ENCODE assay signal across 17 mouse cellular contexts in the genomic region with DNA sequence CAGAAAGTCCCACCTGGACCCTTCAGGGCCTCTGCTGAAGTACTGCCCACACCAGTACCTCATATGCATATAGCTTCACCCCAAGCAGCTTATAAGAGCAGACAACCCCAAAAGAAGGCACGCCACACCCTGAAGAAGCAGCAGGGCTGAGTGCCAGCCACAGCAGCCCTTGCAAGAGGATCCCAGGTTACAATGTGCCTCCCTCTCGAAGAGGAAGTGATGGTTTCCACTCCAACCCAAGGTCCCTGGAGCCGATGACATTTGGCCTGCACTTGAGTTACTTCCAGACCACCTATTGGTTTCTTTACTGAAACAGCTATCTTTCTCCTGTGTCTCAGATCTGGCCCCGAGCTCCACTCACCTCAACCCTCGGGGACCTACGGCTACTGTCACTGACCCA.
"Had no signal": no experiment of that assay in that cellular context is flagged by ENCODE, and none has a peak within 500 bp of the region (broad histone marks: within the 10 kb centered on the region; RNA-seq: fewer than 3 reads in every experiment).

No protein-coding gene starts in this region.

- DNase-seq: gastrocnemius, postnatal 14 days; gastrocnemius, postnatal 36 days; heart, adult 11 months; heart, adult 2 months; heart, postnatal 14 days; heart, postnatal 36 days; kidney, adult 18-20 months; kidney, adult 8-10 months; kidney, postnatal 10 days; kidney, postnatal 25 days; layer of hippocampus, adult 9-11 months; liver; liver, embryonic 13.5 days had no signal

- ATAC-seq: hindbrain, embryonic 16.5 days; inflammation-experienced regulatory T-cells, adult 6 months; intestine, embryonic 15.5 days; intestine, postnatal 0 days had no signal
